Mouse (Mus musculus): Measurements from ENCODE around the gene C1d.

DNA sequence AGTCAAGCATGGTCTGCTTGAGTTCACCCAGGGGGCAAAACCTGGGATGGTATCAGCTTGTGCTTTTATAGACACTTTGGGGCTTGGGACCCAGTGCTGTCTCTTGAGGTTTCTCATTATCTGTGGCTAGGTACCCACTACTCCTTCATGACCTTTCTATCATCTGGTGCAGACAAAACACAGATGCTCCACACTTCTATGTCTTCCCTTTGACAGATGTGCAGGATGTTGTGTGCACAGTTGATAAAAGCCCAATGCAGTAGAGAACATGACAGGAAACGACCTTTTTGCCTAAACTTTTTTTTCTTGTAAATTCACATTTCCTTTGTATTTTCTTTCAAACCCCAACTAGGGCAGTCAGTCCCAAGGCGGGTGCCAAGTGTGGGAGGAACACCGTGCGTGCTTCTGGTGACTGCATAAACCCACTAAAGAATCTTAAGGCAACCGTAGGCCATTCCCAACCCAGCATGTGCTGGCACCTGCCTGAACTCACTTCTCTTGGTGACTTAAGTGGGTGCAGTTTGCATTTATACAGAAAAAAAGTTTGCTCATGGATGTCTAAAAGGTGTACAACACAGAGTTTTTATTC, 20.8 kb upstream of the C1d start:
- no peak for TF ChIP-seq CTCF (IDR thresholded peaks at IDR 0.05; ENCODE audit: control insufficient read depth, insufficient read depth, insufficient replicate concordance, low read depth, low read length)
- TF ChIP-seq POLR2A (IDR thresholded peaks at IDR 0.05; ENCODE audit: control insufficient read depth, low read depth, low read length): no peak
